Mouse (Mus musculus) myocyte (in vitro differentiated cells): ENCODE data around the gene Tfr2. TPM values are rescaled to one million over a fixed set of nuclear protein-coding genes. Genes with fewer than 3 reads are reported as not detected.
A peak's percentile ranks its signal among the peaks of the same experiment; 100 is the strongest.

Experiments
- H3K27me3 ChIP-seq: one replicate; pipeline ENCODE4 v1.6.1; 2011; ENCODE audit not compliant: control insufficient read depth, insufficient read depth, insufficient read length
- H3K36me3 ChIP-seq: one replicate; pipeline ENCODE4 v1.6.1; 2011; ENCODE audit not compliant: control insufficient read depth, insufficient read depth
- H3K4me2 ChIP-seq: one replicate; pipeline ENCODE4 v1.6.1; 2011; ENCODE audit warnings: low read depth, control low read depth
- H3K4me3 ChIP-seq: one replicate; pipeline ENCODE4 v1.5.1; 2011; ENCODE audit warnings: mild to moderate bottlenecking, control low read depth, moderate library complexity
- H3K79me2 ChIP-seq: one replicate; pipeline ENCODE4 v1.6.1; 2011; ENCODE audit not compliant: control insufficient read depth, insufficient read depth
- H3ac ChIP-seq: one replicate; pipeline ENCODE4 v1.6.1; 2011; ENCODE audit not compliant: control insufficient read depth, insufficient read length
- CEBPB ChIP-seq: IDR thresholded peaks from 2 replicates; pipeline ENCODE4 v1.6.1; 2011; ENCODE audit warnings: mild to moderate bottlenecking, moderate library complexity; ENCODE audit not compliant: poor library complexity, insufficient read depth, severe bottlenecking
- E2F4 ChIP-seq: IDR thresholded peaks from one replicate; pipeline ENCODE4 v1.6.1; 2011; ENCODE audit warnings: mild to moderate bottlenecking, control low read depth, moderate library complexity; ENCODE audit not compliant: insufficient read depth
- MAX ChIP-seq: IDR thresholded peaks from one replicate; pipeline ENCODE4 v1.6.1; 2011; ENCODE audit warnings: low read depth, mild to moderate bottlenecking, control low read depth
- MYOD1 ChIP-seq, 3 experiments: IDR thresholded peaks; one replicate each; pipeline ENCODE4 v1.6.1; 2011; ENCODE audit warnings: control low read depth in 2 of 3, low read depth in 2 of 3, mild to moderate bottlenecking in 2 of 3, moderate library complexity in 1 of 3; ENCODE audit not compliant: insufficient read length in 2 of 3, control insufficient read depth in 1 of 3
- MYOG ChIP-seq, 3 experiments: IDR thresholded peaks; one replicate each; pipeline ENCODE4 v1.6.1; 2011; ENCODE audit warnings: control low read depth in 2 of 3, low read depth in 2 of 3, mild to moderate bottlenecking in 2 of 3; ENCODE audit not compliant: insufficient read length in 2 of 3, control insufficient read depth in 1 of 3, insufficient read depth in 1 of 3
- POLR2A ChIP-seq: IDR thresholded peaks from one replicate; pipeline ENCODE4 v1.6.1; 2011; ENCODE audit warnings: low read depth, mild to moderate bottlenecking, control low read depth, moderate library complexity; ENCODE audit not compliant: insufficient read length
- POLR2AphosphoS2 ChIP-seq: IDR thresholded peaks from one replicate; pipeline ENCODE4 v1.6.1; 2011; ENCODE audit warnings: low read depth, control low read depth; ENCODE audit not compliant: insufficient read length
- REST ChIP-seq: IDR thresholded peaks from one replicate; pipeline ENCODE4 v1.6.1; 2011; ENCODE audit warnings: mild to moderate bottlenecking, control low read depth, moderate library complexity; ENCODE audit not compliant: insufficient read depth, insufficient read length
- SRF ChIP-seq: IDR thresholded peaks from one replicate; pipeline ENCODE4 v1.6.1; 2011; ENCODE audit warnings: low read depth; ENCODE audit not compliant: control insufficient read depth, insufficient read length
- TCF12 ChIP-seq: IDR thresholded peaks from one replicate; pipeline ENCODE4 v1.6.1; 2011; ENCODE audit warnings: mild to moderate bottlenecking, control low read depth; ENCODE audit not compliant: poor library complexity, insufficient read depth, severe bottlenecking
- TCF3 ChIP-seq: IDR thresholded peaks from one replicate; pipeline ENCODE4 v1.6.1; 2011; ENCODE audit warnings: low read depth, control low read depth; ENCODE audit not compliant: insufficient read length
- USF1 ChIP-seq: IDR thresholded peaks from one replicate; pipeline ENCODE4 v1.6.1; 2011; ENCODE audit warnings: low read depth, mild to moderate bottlenecking, control low read depth, moderate library complexity
- polyA plus RNA-seq: library from polyadenylated mRNA; unstranded; fragments of >200 nt; fragmentation: generic; extraction: Trizol; gene quantifications from one replicate; pipeline ENCODE4 v1.2.1, GENCODE M21; 2012; ENCODE audit warnings: missing spikeins

The Tfr2 gene
- polyA plus RNA-seq, 1 experiment: 1.1 TPM

DNA sequence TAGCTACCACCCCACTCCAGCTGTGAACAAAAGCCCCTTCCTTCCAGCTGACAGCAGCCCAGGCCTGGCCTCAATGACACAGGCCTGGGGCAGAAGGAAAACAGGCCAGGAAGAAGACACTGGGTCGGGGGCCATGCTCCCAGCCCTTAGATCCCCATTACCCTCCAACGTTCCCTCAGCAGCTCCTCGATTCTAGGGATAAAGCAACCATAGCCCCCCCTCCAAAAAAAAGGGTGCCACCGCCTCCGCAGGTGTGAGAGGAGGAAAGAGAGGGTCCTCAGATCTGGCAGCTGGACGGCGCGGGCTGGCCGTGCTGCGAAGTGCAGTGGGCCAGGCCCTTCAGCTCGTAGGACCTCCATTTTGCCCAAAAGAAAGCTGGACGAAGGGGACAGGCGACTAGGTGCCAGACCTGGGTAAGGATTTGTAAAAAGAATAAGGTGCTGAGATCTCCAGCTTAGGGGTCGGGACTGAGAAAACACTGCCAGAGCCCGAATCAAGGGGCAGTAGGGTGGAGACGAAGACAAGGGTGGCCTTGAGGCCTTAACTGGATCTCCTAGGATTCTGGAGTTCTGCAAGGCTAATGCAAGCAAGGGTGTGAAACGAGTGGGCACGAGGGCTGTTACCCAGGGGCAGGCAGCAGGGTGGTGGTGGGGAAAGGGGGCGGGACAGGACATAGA lies 37.4 kb upstream of the Tfr2 start:
- peak overlapping the region; percentile 88 for H3K4me2 ChIP-seq
- TF ChIP-seq POLR2AphosphoS2: no peak
- no peak for TF ChIP-seq E2F4
- no peak for TF ChIP-seq TCF12
- TF ChIP-seq MYOD1 (IDR thresholded peaks at IDR 0.05; ENCODE audit: control insufficient read depth in 1 of 3, insufficient read length in 2 of 3, low read depth in 2 of 3): no peak
- no peak for TF ChIP-seq TCF3
- no peak for TF ChIP-seq CEBPB
- TF ChIP-seq USF1: no peak

GRCm38 (mm10) chr5:137532808-137533116 lies 36.9 kb upstream of the Tfr2 start:
- Histone ChIP-seq H3K36me3 (no peaks in the 10 kb centered on the region), H3ac (peak overlapping the region; percentile 15), H3K27me3 (no peaks in the 10 kb centered on the region), H3K4me3 (peak overlapping the region; percentile 100), H3K4me2 (peak overlapping the region; percentile 88), H3K79me2 (peaks cover 34% of the 10 kb centered on the region)
- TF ChIP-seq SRF (no peak), POLR2AphosphoS2 (no peak), REST (no peak), MYOG (IDR thresholded peaks at IDR 0.05; ENCODE audit: control insufficient read depth in 1 of 3, insufficient read depth in 1 of 3, insufficient read length in 2 of 3, low read depth in 2 of 3) (no peak), MYOD1 (IDR thresholded peaks at IDR 0.05; ENCODE audit: control insufficient read depth in 1 of 3, insufficient read length in 2 of 3, low read depth in 2 of 3) (no peak)

More for the DNA sequence above, 37.4 kb upstream of the Tfr2 start:
- no peaks in the 10 kb centered on the region for H3K36me3 ChIP-seq
- H3ac ChIP-seq: peak overlapping the region; percentile 15
- peaks cover 34% of the 10 kb centered on the region for H3K79me2 ChIP-seq
- no peaks in the 10 kb centered on the region for H3K27me3 ChIP-seq
- H3K4me3 ChIP-seq: peak overlapping the region; percentile 100

- Histone ChIP-seq H3K4me3 (peak within 1 kb of the TSS; percentile 100), H3K36me3 (no peaks in the 10 kb centered on the region), H3K4me2 (peak within 1 kb of the TSS; percentile 88), H3K79me2 (peaks cover 34% of the 10 kb centered on the region), H3K27me3 (peaks cover 2% of the 10 kb centered on the region), H3ac (peak within 1 kb of the TSS; percentile 15)
- TF ChIP-seq USF1 (peak; percentile 91), E2F4 (peak; percentile 61), CEBPB (no peak), POLR2A (peak; percentile 94), POLR2AphosphoS2 (peak; percentile 91), MYOG (IDR thresholded peaks at IDR 0.05; ENCODE audit: control insufficient read depth in 1 of 3, insufficient read depth in 1 of 3, insufficient read length in 2 of 3, low read depth in 2 of 3) (peak in 1 of 3 experiments; percentile 60), MYOD1 (IDR thresholded peaks at IDR 0.05; ENCODE audit: control insufficient read depth in 1 of 3, insufficient read length in 2 of 3, low read depth in 2 of 3) (peak in 1 of 3 experiments; percentile 40), SRF (no peak)
Measured at GRCm38 (mm10) chr5:137533117-137533827, 36.4 kb upstream of the Tfr2 start, which contains the start of the genes Epo and Gnb2. Gene Epo (minus strand): TSS chr5:137533242. Gene Gnb2 (minus strand): TSS chr5:137533510.

- Histone ChIP-seq H3K4me3 (no peak overlapping the region), H3K36me3 (no peaks in the 10 kb centered on the region), H3K4me2 (no peak overlapping the region), H3K79me2 (peaks cover 32% of the 10 kb centered on the region), H3ac (no peak overlapping the region), H3K27me3 (peaks cover 5% of the 10 kb centered on the region)
- no peak for TF ChIP-seq TCF3
- no peak for TF ChIP-seq TCF12
- TF ChIP-seq POLR2A: no peak
- no peak for TF ChIP-seq E2F4
- no peak for TF ChIP-seq REST
- no peak for TF ChIP-seq USF1
- TF ChIP-seq MYOG (IDR thresholded peaks at IDR 0.05; ENCODE audit: control insufficient read depth in 1 of 3, insufficient read depth in 1 of 3, insufficient read length in 2 of 3, low read depth in 2 of 3): no peak
- TF ChIP-seq CEBPB: no peak
- TF ChIP-seq SRF: no peak
- no peak for TF ChIP-seq POLR2AphosphoS2
- no peak for TF ChIP-seq MYOD1 (IDR thresholded peaks at IDR 0.05; ENCODE audit: control insufficient read depth in 1 of 3, insufficient read length in 2 of 3, low read depth in 2 of 3)
- no peak for TF ChIP-seq MAX
Measured at GRCm38 (mm10) chr5:137534762-137535161, 34.9 kb upstream of the Tfr2 start.

- no peak overlapping the region for H3ac ChIP-seq
- H3K4me3 ChIP-seq: no peak overlapping the region
- H3K79me2 ChIP-seq: peaks cover 26% of the 10 kb centered on the region
- H3K36me3 ChIP-seq: no peaks in the 10 kb centered on the region
- no peak for TF ChIP-seq REST
- TF ChIP-seq USF1: no peak
- TF ChIP-seq MAX: no peak
- TF ChIP-seq E2F4: no peak
- TF ChIP-seq MYOD1 (IDR thresholded peaks at IDR 0.05; ENCODE audit: control insufficient read depth in 1 of 3, insufficient read length in 2 of 3, low read depth in 2 of 3): no peak
- no peak for TF ChIP-seq TCF12
- no peak for TF ChIP-seq TCF3
- TF ChIP-seq SRF: no peak
- TF ChIP-seq POLR2AphosphoS2: no peak
- no peak for TF ChIP-seq CEBPB
- H3K27me3 ChIP-seq: peaks cover 5% of the 10 kb centered on the region
- no peak overlapping the region for H3K4me2 ChIP-seq
Measured at GRCm38 (mm10) chr5:137535318-137535717, 34.3 kb upstream of the Tfr2 start.
